Mouse (Mus musculus): ENCODE results near the gene Rrp9.

Gene Rrp9

DNA sequence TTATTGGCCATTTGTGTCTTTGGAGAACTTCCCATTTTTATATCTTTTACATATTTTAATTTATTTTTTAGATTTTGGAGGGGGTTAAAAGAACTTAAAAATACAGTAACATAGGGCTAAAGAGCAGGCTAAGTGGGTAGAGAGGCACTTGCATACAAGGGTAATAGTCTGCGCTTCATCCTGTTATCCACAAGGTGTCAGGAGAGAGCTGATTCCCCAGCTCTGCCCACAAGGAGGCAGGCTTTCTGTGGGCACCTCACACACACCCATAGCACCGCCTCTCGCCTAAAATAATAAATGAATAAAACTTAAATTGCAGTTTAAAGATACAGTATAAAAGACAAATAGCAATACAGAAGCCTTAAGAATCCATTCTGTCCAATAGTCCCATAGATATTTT is 56.1 kb downstream of the Rrp9 start:
- DNase-seq (ENCODE audit: low spot score), result no peak

DNA sequence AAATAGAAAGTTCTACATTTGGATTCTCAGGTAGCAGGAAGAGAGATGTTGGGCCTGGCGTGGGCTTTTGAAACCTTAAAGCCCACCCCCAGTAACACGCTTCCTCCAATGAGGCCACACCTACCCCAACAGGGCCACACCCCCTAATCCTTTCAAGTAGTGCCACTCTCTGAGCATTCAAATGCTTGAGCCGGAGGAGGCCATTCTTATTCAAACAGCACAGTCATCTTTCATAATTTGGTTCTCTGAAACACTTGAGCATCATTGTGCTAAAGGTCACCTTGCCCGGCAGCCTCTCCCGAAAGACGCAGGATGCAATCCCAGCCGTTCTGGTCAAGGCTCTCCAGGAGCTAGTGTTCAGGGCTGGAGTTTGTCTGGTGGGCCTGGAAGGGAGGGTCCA is 58.5 kb downstream of the Rrp9 start:
- DNase-seq (ENCODE audit: low spot score), result no peak

DNA sequence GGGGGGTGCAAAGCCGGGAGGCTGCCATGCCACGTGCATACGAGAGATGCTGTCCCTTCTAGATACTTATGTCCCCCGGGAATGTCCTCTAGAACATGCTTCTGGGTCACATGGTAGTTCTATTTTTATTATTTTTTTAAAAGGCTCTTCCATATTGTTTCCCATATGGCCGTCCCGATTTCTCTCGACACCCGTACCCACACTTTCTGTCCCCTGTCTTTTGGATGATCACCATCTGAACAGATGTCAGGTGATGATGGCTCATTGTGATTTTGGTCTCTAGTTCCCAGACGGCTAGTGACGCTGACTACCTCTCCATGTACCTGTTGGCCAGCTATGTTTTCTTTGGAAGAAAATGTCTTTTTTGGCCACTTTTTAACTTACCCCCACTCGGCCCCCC is 59.2 kb downstream of the Rrp9 start:
- DNase-seq (ENCODE audit: low spot score), result no peak

Data from testis, postnatal 10 days (tissue).